Mouse (Mus musculus): ENCODE measurements at regions not wholly inside any gene's neighbourhood (a gene's known extent, or its start where the extent isn't known, plus 50 kb on each side); places are given as distances from the start of the nearest gene placed in this dataset.
"Not testable (repeated sequence)": the region's sequence is repeated elsewhere in the genome, so short reads cannot be mapped to it uniquely, and the experiment has no call there.

GRCm38 (mm10) chr16:84644446-84644845 lies 91.1 kb downstream of the Mrpl39 start:
- peak; percentile 24; the same call in 1 of the 2 replicates for TF ChIP-seq CTCF (conservative IDR thresholded peaks at IDR 0.05; ENCODE audit: low read length)
- TF ChIP-seq POU5F1, NANOG (IDR thresholded peaks at IDR 0.05; ENCODE audit: borderline replicate concordance, low read length): not testable (repeated sequence)

Measured in E14TG2a.4 (cell line).